Mouse (Mus musculus): ENCODE measurements at regions not wholly inside any gene's neighbourhood (a gene's known extent, or its start where the extent isn't known, plus 50 kb on each side); places are given as distances from the start of the nearest gene placed in this dataset.

- no peak for DNase-seq (ENCODE audit: low read depth, low spot score)
These were observed 113.6 kb upstream of the Armc2 start for GRCm38 (mm10) chr10:42131798-42132197.

- DNase-seq (ENCODE audit: low read depth, low spot score): no peak
These were observed 113.1 kb upstream of the Armc2 start for GRCm38 (mm10) chr10:42131298-42131697.

DNA sequence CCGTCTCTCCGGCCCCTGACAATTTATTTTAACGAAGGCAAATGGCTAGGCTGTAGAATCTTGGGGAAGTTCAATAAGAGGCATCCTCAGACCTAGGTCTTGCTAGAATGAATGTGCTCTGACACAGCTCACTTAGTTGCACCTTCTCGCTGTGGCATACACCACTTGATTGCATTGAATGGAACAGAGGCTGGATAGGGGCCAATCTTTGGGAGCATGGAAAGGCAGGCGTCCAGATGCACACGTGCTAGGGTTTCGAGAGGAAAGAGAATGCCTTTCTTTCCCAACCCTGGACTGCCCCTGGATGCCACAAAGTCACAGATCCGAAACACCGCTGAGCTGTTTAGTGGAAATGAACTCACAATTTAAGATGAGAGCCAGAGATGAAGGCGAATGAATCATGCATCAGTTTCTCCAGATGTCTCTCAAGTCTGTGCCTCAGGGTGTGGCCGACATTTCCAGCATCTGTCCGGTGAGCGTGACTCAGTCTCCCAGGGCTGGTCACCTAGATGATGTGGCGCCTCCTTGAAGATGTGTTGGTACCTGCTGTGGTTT is 109.7 kb upstream of the Armc2 start:
- DNase-seq (ENCODE audit: low read depth, low spot score): no peak

DNA sequence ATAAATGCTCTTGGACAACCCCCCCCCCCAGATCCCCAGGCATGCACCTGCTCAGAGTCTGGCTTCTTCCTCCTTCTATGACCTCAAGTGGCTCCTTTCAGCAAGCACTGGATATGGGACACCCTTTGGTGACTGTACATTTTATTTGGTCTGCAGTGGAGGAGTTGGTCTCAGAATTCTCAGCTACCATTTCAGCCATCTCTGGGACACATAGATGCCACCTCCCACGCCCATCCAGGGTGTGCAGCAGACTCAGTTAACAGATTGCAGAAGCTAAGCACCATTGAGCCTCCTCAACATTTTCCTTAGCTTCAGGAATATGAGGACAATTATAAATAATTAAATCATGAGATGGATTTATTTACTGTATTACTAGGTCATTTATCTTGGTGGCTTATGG is 108.6 kb upstream of the Armc2 start:
- no peak for DNase-seq (ENCODE audit: low read depth, low spot score)

DNA sequence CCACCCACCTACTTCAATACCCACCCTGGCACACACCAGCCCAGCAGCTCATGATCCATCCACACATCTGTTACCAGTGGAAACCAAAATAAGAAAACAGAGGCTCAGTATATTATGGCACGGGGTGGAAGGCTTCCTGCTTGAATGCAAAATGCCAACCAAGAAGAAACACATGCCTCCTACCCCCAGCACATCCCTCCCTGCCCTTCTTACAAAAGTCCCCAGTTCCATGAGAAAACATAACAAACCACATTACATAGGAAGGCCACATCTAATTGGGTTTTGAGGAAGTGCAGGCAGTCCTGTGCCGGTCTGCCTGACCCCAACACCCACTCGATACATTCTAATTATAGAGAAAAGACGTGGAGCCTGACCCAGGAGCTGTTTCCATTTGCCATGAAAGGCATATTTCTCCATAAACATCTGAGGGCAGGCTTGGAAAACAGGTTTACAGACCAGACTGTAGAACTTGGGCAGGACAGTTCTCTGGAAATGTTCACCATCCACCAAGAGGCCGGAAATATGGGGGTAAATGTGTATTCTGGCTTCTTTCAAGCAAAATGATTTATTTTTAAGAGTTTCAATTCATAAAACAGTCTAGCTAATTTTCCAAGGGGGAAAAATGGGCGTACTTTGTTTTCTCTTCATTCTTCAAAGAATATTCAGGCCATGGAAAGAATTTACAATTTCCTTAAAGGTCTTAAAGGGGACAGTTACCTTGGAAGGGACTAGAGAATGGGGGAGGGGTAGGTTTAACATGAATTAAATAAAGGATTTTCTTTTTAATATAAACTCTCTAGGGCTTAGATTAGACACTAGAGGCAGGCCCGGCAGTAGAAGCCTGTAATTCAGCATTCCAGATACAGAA is 104.8 kb upstream of the Armc2 start:
- DNase-seq (ENCODE audit: low read depth, low spot score): no peak

- no peak for DNase-seq (ENCODE audit: low read depth, low spot score)
These were observed 103.7 kb upstream of the Armc2 start for GRCm38 (mm10) chr10:42121984-42122383.

DNA sequence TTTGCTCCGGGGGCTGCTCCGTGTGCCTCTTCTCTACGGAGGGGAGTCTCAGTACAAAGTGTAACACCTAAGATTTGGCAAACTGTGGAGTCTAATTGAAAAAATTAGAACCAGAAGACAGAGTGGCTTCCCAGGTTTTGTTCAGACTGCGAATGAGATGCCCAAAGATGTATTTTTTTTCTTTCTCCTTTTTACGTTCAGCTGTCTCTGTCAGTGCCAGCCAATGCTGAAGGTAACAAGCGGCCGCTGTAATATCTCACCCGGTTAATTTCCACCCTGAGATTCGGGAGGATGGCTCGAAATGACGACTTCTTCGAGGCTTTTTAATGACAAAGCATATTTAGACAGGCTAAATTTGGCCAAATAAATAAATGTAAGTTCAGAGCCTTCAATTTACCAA is 101.1 kb upstream of the Armc2 start:
- no peak for DNase-seq (ENCODE audit: low read depth, low spot score)

DNA sequence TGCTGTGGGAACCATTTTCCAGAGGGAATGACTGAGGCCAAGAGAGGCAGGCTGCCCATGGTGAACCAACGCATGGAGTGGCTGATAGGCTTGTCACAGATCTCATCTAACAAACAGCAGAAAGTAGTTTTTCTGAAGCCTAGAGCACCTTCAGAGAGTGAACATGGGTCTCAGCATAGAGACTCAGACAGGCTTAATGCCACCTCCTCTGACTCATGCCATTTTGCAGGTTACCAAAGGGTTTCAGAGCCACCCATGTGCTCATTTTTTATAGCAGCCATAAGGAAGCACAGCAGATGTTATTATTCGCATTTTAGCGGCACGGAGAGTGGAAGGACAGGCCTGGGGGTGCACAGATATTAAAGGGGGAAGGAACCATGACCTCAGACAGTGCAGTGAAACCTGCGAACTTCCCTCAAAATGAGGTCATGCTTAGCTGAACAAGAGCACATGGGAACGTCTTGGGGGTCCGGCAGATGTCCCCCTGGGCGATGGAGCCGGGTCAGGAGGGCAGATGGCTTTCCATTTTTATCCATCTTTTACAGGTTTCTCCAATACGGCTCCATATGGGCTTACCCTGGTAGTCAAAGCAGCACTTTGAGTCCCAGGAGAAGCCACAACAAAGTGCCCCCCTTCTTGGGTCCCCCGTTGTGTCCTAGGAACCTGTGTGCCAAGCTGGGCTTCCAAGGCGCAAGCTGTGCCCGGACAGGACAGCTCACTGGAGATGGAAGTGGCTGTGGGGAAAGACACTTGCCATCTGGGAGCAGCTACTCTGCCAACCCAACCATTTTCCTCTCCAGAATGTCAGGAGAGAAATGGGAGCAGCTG is 100.3 kb upstream of the Armc2 start:
- no peak for DNase-seq (ENCODE audit: low read depth, low spot score)

DNA sequence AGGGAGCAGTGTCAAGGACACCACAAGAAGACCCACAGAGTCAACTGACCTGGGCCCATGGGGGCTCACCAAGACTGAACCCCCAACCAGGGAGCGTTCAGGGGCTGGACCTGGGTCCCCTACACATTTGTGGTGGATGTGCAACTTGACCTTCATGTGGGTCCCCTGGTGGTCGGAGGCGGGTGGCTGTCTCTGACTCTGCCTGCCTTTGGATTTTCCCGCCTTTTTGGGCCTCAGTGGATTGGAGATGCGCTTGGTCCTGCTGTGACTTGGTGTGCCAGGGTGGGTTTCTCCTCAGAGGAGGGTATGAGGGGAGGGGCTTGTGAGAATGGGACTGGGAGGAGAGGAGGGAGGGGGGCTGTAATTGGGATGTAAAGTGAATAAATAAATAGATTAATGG is 99.3 kb upstream of the Armc2 start:
- no peak for DNase-seq (ENCODE audit: low read depth, low spot score)

GRCm38 (mm10) chr10:42115920-42116298 is 97.7 kb upstream of the Armc2 start:
- DNase-seq (ENCODE audit: low read depth, low spot score): no peak

GRCm38 (mm10) chr10:42115224-42115919 is 97.1 kb upstream of the Armc2 start:
- no peak for DNase-seq (ENCODE audit: low read depth, low spot score)

GRCm38 (mm10) chr10:42110704-42111103 is 92.5 kb upstream of the Armc2 start:
- DNase-seq (ENCODE audit: low read depth, low spot score): no peak

- DNase-seq (ENCODE audit: low read depth, low spot score): peak; percentile 73
These were observed 90.2 kb upstream of the Armc2 start for GRCm38 (mm10) chr10:42108294-42109014.

DNA sequence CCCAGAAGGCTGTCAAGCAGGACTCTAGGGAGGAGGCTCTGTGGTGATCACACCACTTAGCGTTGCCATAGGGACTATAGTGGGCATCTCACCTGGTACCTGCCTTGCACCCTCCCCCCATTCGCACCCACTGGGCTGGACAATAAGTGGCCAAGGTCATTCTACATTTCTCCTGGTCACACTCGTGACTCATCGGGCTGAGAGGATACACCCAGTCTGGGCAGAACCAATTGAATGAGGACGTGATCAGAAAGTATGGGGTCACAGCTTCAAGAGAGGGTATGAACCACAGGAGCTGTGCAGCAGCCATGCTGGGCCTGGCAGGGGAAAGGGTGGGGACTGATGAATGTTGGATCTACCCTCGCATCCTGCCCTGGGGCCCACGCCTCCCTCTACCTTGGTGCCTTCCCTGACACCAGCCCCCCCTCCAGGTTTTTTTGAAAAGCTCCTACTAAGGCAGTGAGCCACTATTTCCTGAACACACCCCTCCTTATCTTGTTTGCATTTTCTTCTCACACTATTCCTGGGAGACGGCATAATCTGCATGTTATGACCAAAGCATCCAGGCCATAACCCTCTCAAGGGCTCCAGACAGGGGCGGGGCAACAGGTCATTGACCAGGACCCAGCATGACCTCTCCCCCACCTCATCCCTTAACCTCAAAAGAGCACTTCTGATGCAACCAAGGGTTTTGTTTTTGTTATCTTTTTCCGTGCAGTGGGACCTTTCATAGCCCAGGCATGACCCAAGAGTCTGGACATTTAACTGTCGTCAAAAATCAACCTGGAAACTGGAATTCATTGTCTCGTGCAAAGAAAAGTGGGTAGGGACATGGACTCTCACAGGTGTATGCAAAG is 89.4 kb upstream of the Armc2 start:
- peak; percentile 66 for DNase-seq (ENCODE audit: low read depth, low spot score)

DNA sequence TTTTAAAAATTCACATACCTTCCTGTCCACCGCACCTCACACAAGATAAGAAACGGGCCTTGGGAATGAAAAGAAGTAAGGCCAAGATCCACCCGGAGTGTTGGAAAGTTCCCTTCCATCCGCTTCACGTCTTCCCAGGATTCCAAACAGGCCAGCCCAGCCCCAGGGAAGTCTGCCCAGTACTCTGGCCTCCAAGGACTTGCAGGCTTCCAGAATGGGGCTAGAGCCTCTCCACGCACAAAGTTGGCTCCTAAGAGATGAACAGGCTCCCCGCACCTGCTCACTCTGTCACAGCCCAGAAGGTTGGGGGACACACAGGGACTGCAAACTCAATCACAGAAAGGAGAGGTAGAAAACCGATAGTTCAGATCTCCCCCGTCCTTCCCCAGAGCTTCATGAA is 88.4 kb upstream of the Armc2 start:
- DNase-seq (ENCODE audit: low read depth, low spot score): no peak

DNA sequence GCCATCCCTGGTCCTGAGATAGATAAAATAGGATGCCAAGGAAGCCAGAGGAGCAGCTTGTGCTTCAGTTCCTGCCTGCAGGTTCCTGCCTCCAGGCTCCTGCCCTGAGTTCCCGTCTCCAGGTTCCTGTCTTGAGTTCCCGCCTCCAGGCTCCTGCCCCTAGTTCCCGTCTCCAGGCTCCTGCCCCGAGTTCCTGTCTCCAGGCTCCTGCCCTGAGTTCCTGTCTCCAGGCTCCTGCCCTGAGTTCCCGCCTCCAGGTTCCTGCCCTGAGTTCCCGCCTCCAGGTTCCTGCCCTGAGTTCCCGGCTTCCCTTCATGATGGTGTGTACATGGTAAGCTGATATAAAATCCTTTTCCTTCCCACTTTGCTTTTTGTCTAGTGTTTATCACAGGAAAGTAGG is 86.8 kb upstream of the Armc2 start:
- DNase-seq (ENCODE audit: low read depth, low spot score): peak; percentile 56

DNA sequence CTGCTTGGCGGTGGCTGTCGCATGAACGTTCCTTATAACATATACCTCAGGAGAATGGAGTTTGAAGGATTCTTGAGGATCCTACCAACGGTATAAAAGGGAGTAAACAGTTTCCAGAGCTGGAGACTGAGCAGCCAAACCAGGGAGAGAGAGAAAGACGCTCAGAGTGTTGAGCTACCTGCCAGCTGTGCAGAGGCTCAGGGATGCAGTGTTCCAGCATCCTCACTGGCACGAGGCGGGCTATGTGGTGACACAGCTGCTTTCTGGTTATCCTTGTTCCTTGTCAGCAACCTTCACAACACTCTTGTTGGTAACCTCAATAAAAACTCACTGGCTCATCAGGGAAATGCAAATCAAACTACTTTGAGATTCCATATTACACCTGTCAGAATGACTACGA is 84.1 kb upstream of the Armc2 start:
- DNase-seq (ENCODE audit: low read depth, low spot score): no peak

GRCm38 (mm10) chr10:42101096-42101495 is 82.9 kb upstream of the Armc2 start:
- DNase-seq (ENCODE audit: low read depth, low spot score): no peak

DNA sequence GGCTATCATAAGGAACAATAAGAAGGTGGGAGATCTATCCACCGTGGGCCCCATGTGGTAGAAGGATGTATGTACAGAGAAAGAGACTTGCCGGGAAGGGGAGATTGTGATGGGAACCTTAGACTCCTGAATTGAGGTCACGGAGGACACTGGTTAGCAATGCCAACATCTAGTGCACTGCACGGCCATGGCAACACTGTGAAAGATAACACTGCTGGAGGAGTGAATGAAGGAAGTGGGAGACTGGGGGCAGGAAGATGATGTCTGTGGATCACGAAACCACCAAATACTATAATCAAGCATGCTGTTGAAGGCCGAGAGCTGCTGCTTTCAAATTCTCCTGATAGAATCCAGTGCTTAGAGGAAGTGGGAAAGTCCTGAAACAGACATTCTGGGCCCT is 78.7 kb upstream of the Armc2 start:
- DNase-seq (ENCODE audit: low read depth, low spot score): no peak

DNA sequence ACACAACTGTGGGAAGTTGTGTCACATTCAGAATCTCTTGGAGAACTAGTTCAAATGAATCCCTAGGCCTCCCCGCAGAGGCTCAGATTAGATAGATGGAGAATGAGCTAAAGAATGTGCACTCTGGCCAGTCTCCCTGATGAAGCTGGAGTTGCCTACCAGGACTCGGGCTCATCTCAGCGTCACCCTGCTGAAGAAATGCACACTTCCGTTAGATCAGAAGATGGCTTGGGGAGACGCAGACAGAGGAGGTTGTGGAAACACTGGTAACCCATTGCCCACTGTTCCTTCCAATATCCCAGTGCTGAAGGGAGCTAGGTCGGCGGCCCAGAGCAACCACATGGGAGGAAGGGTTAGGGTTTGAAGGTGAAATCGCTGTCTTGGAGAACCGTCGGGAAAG is 77.7 kb upstream of the Armc2 start:
- DNase-seq (ENCODE audit: low read depth, low spot score): no peak
